Mouse (Mus musculus) liver, embryonic 14.5 days (tissue): ENCODE measurements around the gene Ppp1r18.

Experiments
- CTCF ChIP-seq: IDR thresholded peaks from 2 replicates; pipeline ENCODE4 v1.5.1; 2016; ENCODE audit warnings: antibody characterized with exemption, low read depth, control low read depth
- EP300 ChIP-seq: IDR thresholded peaks from 2 replicates; pipeline ENCODE4 v1.6.1; 2016; ENCODE audit warnings: antibody characterized with exemption, low read depth

GRCm38 (mm10) chr17:35837487-35837886 lies 27.9 kb upstream of the Ppp1r18 start:
- TF ChIP-seq CTCF = no peak
- TF ChIP-seq EP300 = no peak
